Mouse (Mus musculus): Measurements from ENCODE around the gene Ufsp1.

The Ufsp1 gene

GRCm38 (mm10) chr5:137334317-137334716 lies 39.9 kb downstream of the Ufsp1 start:
- DNase-seq (ENCODE audit: low spot score), result no peak

- DNase-seq (ENCODE audit: low spot score), result no peak
Observed at GRCm38 (mm10) chr5:137335066-137335465, 40.6 kb downstream of the Ufsp1 start.

GRCm38 (mm10) chr5:137337190-137337589 lies 42.8 kb downstream of the Ufsp1 start:
- no peak for DNase-seq (ENCODE audit: low spot score)

GRCm38 (mm10) chr5:137338256-137338655 lies 43.8 kb downstream of the Ufsp1 start:
- DNase-seq (ENCODE audit: low spot score), result peak; percentile 78

- DNase-seq (ENCODE audit: low spot score), result no peak
Observed at GRCm38 (mm10) chr5:137338663-137339289, 44.3 kb downstream of the Ufsp1 start.

GRCm38 (mm10) chr5:137339290-137339979 lies 45.0 kb downstream of the Ufsp1 start:
- DNase-seq (ENCODE audit: low spot score), result peak; percentile 47

GRCm38 (mm10) chr5:137340222-137340621 lies 45.8 kb downstream of the Ufsp1 start:
- DNase-seq (ENCODE audit: low spot score), result no peak

- DNase-seq (ENCODE audit: low spot score), result no peak
Observed at GRCm38 (mm10) chr5:137342407-137343012, 48.1 kb downstream of the Ufsp1 start.

- no peak for DNase-seq (ENCODE audit: low spot score)
Observed at GRCm38 (mm10) chr5:137343412-137343811, 49.0 kb downstream of the Ufsp1 start.

- no peak for DNase-seq (ENCODE audit: low spot score)
Observed at GRCm38 (mm10) chr5:137343869-137344268, 49.4 kb downstream of the Ufsp1 start.
